Mouse (Mus musculus) kidney, postnatal 4 days (tissue): Measurements from ENCODE around the gene Lmnb2.

Source experiments
- DNase-seq, 2 experiments: peaks; one replicate each; pipeline ENCODE4 v3.0.0; 2021; ENCODE audit warnings: mixed read lengths in 2 of 2

Gene Lmnb2

DNA sequence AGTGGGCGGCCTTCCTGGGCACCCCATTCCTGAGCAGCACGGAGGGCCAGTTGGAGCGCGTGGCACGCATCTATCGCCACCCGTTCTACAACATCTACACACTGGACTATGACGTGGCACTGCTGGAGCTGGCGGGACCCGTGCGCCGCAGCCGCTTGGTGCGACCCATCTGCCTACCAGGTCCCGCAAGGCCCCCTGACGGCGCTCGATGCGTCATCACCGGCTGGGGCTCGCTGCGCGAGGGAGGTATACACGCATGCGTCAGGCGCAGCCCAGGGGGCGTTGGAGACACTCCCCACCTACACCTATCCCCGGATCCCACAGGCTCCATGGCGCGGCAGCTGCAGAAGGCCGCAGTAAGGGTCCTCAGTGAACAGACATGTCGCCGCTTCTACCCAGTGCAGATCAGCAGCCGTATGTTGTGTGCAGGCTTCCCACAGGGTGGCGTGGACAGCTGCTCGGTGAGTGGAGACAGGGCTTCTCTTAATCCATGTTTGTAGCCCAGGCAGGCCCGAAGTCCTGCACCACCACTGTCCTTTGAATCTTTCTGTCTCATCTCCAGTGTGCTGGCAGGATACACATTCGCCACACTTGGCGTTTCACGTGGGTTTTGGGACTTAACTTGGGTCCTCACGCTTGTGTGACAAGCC, 20.1 kb downstream of the Lmnb2 start:
- no peak for DNase-seq

DNA sequence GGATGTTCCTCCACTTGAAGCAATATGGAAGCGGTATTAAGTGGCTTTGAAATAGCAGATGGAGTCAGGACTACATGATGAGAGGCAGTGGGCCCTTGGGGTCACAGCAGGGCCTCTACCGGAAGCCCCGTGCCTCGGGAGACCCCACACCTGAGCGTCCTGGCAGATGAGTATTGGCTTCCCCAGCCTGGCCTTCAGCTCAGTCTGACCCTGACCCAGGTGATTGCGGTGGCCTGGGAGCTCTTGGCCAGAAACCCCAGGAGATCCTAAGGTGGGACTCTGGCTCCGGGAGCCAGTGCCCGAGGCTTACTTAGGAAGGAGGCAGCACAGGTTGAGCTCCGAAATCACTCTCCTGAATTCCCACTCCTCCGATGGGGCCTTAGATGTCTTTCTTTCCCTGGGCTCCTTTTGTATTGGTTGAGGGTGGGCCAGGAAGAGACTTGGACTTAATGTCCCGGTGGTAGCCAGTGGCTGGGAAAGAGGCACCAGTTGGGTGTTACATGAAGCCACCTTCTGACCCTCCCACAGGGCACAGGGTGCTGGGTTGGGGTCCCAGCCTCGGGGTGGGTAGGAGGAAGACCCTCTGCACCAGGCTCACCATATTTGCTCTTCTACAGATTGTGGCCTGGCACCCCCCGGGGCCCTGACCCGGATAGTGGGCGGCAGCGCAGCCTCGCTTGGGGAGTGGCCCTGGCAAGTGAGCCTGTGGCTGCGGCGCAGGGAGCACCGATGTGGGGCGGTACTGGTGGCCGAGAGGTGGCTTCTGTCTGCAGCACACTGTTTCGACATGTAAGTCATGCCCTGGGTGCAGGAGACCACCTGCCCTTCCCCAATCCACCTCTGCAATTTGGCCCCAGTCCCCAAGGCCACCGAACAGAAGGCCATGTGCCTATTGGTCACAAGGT, 21.2 kb downstream of the Lmnb2 start:
- no peak for DNase-seq

DNA sequence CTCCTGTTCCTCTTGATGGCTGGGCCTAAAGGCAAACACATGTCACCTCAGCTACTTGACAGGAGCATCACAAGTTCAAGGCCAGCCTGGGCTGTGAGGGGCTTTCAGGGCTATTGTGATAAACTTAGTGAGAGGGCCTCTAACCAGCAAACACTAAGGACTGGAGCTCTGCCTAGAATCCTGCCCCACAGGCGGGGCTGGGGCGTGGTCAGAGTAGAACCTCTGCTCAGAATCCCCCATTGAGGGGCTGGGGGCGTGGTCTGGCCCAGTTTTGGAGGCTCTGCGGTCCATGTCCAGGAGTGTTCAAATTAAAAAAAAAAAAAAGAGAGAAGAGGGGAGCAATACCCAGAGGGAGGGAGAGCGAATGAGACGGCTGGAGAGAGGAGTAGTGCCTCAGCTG, 22.3 kb downstream of the Lmnb2 start:
- no peak for DNase-seq

DNA sequence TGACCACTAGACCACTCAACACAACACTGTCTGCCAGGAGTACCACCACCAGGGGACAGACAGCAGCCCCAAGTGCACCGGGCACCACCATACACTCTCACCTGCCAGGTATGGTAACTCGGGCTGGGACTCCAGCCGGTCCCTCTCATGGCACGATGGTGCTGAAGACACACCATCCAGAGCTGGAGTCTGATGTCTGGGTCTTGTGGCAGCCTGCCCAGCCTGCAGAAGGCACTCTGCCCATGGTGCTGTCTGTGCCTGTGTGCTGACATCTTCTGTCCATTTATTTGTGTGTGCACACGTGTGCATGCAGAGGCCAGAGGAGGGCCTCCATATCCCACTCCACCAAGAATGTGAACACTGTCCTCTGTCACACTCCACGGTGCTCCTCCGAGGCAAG, 22.9 kb downstream of the Lmnb2 start:
- DNase-seq: no peak

DNA sequence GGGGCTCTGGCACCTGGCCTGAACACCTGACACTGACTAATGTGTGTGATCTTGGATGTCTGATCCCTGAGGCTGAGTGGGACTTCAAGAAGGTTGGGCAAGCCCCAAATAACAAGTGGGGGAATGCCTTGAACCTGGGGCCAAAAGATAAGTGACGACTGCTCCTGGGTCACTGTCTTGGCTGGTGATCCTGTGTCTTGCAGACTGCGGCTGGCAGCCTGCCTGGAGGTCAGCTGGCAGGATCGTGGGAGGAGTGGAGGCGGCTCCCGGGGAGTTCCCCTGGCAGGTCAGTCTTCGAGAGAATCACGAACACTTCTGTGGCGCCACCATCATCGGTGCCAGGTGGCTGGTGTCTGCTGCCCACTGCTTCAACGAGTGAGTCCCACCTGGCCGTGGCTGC, 30.9 kb downstream of the Lmnb2 start:
- DNase-seq: peak; percentile 71 to 80

DNA sequence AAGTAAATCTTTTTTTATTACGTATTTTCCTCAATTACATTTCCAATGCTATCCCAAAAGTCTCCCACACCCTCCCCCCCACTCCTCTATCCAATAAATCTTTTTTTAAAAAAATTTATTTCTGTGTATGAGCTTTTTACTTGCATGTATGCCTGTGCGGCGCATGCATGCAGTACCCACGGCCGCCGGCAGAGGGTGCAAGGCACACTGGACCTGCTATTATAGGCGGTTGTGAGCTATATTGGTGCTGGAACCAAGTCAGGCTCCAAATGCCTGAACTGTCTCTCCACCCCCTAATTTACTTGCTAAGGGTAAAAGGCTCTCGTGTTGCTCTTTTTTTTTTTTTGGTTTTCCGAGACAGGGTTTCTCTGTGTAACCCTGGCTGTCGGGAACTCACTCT, 36.7 kb downstream of the Lmnb2 start:
- DNase-seq: peak; percentile 86 to 88

DNA sequence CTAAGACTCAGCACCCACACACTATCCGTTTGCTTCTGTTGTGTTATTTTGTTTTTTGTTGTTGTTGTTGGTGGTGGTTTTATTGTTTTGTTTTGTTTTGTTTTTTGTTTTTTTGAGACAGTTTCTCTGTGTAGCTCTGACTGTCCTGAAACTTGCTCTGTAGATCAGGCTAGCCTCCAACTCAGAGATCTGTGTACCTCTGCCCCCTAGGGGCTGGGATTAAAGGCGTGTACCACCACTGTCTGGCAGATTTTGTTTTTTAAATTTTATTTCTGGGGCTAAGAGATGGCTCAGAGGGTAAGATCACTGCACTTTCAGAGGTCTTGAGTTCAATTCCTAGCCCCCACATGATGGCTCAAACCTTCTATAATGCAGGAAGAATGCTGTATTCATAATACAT, 37.1 kb downstream of the Lmnb2 start:
- no peak for DNase-seq

DNA sequence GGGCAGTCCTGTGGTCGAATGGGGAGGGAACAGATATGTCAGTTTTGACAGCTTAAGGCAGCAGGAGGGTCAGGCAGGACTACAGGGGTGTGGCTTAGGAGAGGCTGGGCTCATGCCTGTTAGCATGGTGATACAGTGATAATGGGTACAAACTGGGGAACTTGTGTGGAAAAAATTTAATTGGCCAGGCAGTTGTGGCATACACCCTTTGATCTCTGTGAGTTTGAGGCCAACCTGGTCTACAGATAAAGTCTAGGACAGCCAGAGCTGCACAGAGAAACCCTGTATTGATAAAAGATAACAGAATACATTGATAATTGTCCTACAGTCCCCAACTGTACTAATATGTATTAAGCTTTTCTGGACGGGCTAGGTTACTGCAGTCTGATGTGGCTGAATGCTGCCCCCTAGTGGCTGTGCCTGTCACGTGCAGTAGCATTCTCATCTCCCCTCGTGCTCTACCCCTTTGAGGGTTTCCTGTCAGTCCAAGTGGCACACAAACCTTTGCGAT, 37.9 kb downstream of the Lmnb2 start:
- DNase-seq: peak; percentile 79 to 82

DNA sequence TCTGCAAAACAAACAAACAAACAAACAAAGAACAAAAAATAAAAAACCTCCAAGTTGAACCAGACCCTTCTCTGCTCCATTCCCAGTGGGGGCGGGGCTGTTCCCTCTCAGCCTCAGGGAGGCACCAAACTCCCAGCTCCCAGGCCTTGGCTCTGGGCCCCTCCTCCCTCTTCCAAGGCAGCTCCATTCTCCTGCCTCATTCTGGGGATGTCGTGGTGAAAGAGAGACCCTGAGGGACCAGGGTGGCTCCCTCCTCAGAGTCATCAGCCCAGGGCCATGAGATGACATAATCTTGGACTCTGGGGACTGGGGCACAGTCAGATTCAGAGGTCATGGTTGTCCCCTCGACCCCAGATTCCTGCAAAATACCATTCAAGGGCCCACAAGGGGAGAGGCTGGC, 41.5 kb downstream of the Lmnb2 start:
- DNase-seq: peak; percentile 35 to 38

DNA sequence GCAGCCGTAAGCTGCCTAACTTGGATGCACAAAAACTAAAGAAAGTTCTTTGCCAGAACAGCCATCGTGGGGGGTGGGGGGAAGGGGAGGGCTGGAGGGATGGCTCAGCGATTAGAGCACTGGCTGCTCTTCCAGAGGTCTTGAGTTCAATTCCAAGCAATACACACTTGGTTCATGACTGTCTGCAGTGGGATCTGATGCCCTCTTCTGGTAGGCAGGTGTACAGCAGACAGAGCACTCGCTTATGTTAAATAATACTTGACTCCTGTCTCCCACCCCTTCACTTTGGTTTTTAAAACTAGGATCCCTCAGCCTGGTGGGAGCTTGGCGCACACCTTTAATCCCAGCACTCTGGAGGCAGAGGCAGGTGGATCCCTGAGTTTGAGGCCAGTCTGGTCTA, 42.0 kb downstream of the Lmnb2 start:
- peak; percentile 75 to 80 for DNase-seq

DNA sequence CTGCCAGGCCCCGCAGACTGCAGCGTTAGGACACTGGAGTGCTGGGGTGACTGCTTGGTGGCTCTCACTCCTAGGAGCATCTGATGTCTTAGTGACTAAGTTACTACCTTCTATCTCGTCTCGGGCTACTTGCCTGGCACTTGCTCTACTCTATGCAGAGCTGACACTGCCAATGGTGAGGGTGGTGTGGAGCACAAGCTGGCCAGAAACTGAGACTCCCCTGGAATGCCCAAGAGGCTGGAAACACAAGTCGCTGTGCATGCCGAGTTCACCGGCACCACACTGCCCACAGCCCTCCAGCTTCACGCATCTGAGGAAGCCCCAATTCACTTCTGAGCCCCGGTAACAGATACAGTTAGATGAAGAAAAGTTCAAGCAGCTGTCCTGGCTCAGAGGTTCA, 44.0 kb downstream of the Lmnb2 start:
- DNase-seq: no peak

DNA sequence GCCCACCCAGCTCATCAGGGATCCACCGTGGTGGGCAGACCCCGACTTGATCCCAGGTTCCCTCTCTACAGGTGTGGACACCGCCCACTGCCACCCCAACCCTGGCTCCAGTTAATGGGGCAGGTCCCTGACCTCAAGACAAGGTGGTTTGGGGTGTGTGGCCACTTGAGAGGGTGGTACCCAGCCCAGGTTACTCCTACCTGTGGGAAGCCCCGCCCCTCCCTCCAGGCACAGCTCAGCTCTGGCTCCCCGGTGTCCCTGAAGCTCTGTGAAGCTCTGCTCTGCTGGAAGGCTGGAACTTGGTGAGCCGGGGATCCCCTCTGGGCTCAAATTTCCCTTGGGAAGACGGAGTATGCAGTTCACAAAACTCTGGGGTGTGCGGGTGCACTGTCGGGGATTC, 46.5 kb downstream of the Lmnb2 start, which contains the start of gene Tmprss9:
TSS of gene Tmprss9 (plus strand) at position 268 of the 400 bp plus-strand sequence.
- peak; percentile 30 to 50 for DNase-seq

DNA sequence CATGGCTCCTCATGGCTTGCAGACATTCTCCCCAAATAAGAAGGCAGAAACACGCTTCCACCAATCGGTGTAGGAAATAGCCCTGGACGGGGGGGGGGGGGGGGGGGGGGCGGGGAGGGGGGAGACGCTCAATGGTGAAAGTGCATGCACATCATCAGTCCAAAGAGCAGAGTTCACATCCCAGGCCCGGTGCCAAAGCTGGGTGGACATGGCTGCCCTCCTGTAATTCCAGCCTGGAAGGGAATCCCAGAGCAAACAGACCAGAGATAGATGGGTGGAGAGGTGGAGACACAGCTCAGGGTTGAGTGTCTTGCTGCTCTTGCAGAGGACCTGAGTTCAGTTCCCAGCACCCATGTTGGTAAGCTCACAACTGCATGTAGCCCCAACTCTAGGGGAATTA, 47.1 kb downstream of the Lmnb2 start:
- peak; percentile 36 to 54 for DNase-seq

DNA sequence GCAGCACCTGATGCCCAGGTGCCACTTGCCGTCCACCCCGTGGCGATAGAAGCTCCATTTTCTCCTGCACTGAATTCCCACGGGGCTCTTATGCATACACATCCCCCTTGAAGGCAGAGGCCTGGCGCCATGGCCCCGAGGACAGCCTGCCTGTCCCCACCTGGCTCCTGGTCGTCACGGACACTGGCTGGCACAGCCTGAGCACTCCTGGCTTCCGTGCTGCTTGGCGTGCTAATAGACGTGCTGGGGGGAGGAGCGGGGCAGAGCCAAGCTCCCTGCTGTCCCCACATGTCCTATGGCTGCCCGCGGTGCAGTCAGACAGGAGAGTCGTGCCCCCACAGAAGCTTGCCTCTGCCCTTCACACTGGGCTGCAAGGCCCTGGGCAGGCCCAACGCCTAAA, 53.6 kb downstream of the Lmnb2 start:
- DNase-seq: no peak

DNA sequence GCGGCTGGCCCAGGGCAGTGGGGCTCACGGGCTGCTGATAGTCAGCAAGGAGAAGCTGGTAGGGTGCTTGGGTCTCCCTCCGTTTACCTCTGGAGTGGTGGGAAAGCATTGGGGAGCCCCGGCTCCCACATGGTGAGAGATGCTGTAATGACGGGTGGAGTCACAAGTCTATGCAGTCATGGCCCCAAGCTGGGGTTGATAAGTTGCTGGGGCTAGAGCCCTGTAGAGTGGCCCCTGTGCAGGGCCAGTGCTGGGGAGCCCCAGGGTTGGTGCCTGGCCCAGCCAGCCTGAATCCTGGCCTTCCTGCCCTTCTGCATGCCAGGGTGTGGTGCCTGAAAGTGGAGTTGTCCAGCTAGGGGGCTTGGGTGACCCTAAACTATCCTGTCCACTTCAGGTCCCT, 55.7 kb downstream of the Lmnb2 start:
- DNase-seq: no peak

DNA sequence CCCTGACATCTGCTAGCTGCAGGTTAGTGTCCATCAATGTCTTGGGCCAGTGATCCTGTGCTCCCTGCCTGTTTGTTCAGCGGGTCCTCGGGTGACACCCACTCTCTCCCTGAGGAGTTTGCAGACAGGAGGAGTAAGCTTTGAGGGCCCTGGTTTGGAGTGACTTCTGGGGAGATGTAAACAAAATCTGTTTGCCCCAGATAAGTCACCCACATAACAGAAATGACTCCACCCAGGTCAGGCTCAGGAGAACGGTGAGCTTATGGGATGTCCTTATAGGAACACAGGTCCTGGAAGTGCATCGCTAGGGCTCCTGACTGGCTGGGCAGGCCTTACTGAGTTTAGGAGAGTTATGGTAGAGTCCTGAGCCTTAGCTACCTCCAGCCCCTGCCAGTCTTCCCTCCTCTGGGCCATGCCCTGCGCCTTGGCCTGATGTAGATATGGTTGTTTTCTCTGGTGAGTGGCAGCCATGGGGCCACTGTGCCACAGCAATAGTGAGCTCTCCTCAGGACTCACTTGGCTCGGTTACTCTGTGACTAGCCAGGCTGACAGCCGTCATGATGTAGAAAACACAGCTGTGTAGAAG, 59.6 kb downstream of the Lmnb2 start:
- no peak for DNase-seq

DNA sequence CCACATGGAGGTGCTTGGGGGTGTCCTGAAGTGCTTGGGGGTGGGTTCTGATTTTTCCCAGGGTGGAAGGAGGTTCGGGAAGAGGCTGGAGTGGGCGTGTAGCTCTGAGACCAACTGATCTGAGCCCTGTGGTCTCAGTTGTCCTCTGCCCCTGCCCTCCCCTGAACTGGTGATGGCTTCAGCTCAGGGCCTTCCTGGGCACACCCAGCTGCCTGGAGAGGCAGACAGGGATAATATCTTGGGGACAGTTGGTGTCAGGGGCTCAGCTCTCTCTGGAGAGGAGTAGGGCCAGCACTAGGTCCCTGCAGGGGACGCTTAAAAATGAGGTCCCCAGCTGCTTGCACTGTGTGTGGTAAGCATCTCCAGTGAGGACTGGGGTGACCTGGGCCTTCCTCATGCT, 60.2 kb downstream of the Lmnb2 start:
- DNase-seq: no peak

DNA sequence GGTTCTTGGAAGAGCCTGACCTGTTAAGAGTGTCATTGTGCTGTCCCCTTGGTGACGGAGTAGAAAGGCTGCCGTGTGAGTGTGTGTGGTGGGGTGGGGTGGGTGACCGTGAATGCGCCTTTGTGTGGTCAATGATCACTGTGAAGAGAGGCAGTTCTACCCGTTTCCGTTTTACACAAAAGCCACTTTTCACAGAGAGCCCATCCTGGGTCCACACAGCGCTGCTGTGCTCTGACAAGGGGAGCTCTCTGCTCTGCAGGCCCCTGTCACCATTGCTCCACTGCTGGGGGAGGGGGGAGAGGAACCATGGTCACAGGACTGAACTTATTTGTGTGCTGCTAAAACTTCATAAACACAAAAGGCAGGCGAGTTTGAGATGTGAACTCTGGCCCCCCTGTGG, 60.7 kb downstream of the Lmnb2 start:
- no peak for DNase-seq

DNA sequence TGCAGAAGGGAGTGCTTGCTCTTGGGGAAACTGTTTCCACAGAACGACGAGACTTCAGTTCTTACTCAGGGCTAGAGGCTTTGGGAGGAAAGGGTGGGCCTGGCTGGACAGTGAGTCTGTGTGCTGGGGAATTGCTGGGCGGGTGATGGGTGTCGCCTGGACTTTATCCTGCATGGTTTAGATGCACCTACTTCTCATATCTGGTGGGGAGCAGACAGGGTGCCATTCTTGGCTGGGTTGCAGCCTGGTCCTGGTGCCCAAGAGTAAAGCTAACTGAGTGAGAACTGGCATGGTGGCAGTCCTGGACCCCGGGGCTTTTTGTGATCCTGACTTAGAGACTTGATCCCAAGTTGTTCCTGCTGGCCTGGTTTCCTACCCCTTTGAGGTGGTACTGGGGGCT, 61.1 kb downstream of the Lmnb2 start:
- DNase-seq: no peak

DNA sequence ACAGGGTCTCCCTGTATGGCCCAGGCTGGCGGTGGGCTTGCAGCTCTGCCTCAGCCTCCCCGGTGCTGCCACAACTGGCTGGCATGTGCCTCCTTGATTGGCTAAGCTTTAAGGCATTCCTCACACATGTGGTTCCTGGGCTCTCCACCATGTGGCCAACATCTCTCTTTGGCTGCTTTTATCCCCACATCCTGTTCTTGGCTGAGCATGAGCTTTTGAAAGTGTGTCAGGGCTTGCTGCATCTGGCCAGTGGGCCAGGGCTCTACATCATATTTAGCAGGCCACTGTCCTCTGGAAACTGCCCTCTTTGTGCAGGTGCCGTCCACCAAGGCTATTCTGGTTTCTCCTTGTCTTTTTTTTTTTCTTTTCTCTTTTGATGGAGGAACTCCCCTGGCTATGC, 61.8 kb downstream of the Lmnb2 start:
- DNase-seq: peak in 1 of 2 experiments; percentile 43

DNA sequence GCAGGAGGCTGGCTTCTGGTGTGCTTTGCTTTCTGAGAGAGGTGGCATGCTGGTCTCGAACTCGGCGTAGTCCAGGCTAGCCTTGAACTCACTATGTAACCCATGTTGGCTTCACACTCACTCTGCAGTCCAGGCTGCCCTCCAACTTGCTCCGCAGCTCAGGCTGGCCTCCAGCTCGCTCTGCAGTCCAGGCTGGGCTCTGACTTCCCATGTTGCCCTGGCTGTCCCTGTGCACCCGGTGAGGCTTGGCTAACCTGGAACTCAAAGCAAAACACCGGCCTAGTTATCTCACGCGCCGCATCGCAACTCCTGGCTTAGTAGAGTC, 62.3 kb downstream of the Lmnb2 start:
- peak; percentile 17 to 23 for DNase-seq

DNA sequence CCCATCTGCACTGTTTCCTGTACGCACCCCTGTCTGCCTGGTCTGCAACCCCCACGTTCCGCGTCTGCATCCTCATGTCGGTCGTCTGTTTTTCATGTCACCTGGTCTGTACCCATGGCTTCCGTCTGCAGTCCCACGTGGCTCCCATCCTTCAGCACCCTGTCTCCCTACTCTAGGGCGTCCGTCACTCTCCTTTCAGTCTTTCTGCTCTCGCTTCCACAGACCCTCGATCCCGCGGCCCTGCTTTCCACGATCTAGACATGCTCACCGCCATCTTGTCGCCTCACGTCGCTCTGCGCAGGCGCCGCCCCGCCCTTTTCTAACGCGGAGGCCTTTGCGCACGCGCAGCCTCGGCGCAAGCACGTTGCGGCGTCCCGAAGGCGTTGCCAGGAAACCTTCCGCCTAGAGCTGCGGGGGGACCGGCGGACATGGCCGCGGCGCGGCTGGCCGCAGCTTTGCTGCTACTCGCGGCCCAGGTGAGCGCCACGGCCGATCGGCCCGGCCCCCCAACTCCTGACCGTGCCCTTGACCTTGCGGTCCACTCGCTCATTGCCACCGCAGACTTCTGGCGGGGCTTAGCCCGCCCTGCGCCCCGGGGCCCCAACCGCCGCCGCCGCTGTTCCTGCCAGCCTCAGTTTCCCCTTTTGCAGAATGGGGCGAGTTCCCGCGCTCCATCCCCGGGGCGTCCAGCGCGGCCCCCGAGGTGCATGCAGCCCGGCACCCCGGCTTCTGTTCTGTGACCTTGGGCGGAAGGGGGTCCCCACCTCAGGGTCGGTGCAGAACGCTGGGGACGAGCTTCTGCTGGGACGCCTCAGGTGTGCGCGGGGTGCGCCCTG, 62.9 kb downstream of the Lmnb2 start, which contains the start of the genes Lsm7 and Sppl2b:
TSS of gene Lsm7 (minus strand) at position 297 of the 836 bp plus-strand sequence.
TSS of gene Sppl2b (plus strand) at position 363 of the 836 bp plus-strand sequence.
- DNase-seq: peak; percentile 98 to 99
